ENCODE assay signal across 19 mouse cellular contexts in the genomic region with DNA sequence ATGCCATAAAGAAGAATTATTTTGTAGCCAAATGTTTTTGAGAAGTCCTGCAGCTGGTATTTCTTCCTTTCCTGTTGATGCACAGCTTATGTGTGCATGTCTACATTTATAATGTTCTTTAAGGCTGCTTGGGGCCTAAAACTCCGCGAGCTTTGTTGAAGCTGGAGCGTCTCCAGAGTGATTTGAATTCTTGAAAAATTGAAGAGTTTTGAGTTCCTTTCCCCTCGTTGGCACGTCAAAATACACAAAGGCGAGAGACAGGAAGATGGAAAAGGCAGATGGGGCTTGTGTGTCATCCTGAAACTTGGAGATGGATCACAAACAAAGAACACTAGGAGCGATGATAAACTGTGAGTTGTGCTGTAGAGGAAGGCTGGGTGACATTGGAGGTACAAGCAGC.
DNase-seq lines count a peak whose midpoint lies in the region; ATAC-seq and TF ChIP-seq lines count a peak whose summit lies in the region.
"Had no signal": no experiment of that assay in that cellular context is flagged by ENCODE, and none has a peak within 500 bp of the region (broad histone marks: within the 10 kb centered on the region; RNA-seq: fewer than 3 reads in every experiment).

No protein-coding gene starts in this region.

- no peak overlapping the region for H3K4me3 ChIP-seq in forebrain, postnatal 0 days (ENCODE audit: low read depth, low read length)
- H3K4me3 ChIP-seq in forebrain, embryonic 10.5 days: no peak overlapping the region
- H3K4me3 ChIP-seq in layer of hippocampus, adult 2 months: no peak overlapping the region
- no peak overlapping the region for H3K4me3 ChIP-seq in midbrain, postnatal 0 days (ENCODE audit: low read depth, low read length)
- H3K4me3 ChIP-seq: embryonic facial prominence, embryonic 10.5 days; embryonic facial prominence, embryonic 12.5 days; forebrain, embryonic 12.5 days had no signal

- WGBS in forebrain, postnatal 0 days: 61% methylated on average over 7 of the region's 7 CpGs
- 90% methylated on average over 7 of the region's 7 CpGs for WGBS in forebrain, embryonic 10.5 days
- 70% methylated on average over 7 of the region's 7 CpGs for WGBS in midbrain, postnatal 0 days

- H3K9me3 ChIP-seq in forebrain, postnatal 0 days (ENCODE audit: low read length): no peaks in the 10 kb centered on the region
- no peaks in the 10 kb centered on the region for H3K9me3 ChIP-seq in forebrain, embryonic 10.5 days
- no peaks in the 10 kb centered on the region for H3K9me3 ChIP-seq in midbrain, postnatal 0 days (ENCODE audit: low read length)
- H3K9me3 ChIP-seq: embryonic facial prominence, embryonic 10.5 days; embryonic facial prominence, embryonic 12.5 days; forebrain, embryonic 12.5 days had no signal

- H3K4me2 ChIP-seq in forebrain, postnatal 0 days (ENCODE audit: low read depth): no peak overlapping the region
- H3K4me2 ChIP-seq in midbrain, postnatal 0 days (ENCODE audit: low read depth, low read length, poor library complexity, severe bottlenecking): no peak overlapping the region
- H3K4me2 ChIP-seq: embryonic facial prominence, embryonic 12.5 days; forebrain, embryonic 12.5 days had no signal

- peak; percentile 58; the same call in 1 of the 2 replicates for ATAC-seq in forebrain, postnatal 0 days
- ATAC-seq in midbrain, postnatal 0 days (ENCODE audit: low FRiP score): no peak
- ATAC-seq: forebrain, embryonic 16.5 days had no signal

- H3K27ac ChIP-seq in forebrain, postnatal 0 days (ENCODE audit: low read depth, low read length): no peak overlapping the region
- H3K27ac ChIP-seq in forebrain, embryonic 10.5 days: no peak overlapping the region
- 0 out of 2 replicates have a peak overlapping the region, but pooled peaks have one; percentile 7 for H3K27ac ChIP-seq in layer of hippocampus, adult 2 months
- no peak overlapping the region for H3K27ac ChIP-seq in midbrain, postnatal 0 days (ENCODE audit: low read depth, low read length)
- H3K27ac ChIP-seq: embryonic facial prominence, embryonic 10.5 days; embryonic facial prominence, embryonic 12.5 days; forebrain, embryonic 12.5 days had no signal

- TF ChIP-seq CTCF in forebrain, postnatal 0 days (IDR thresholded peaks at IDR 0.05; ENCODE audit: low read depth): no peak
- TF ChIP-seq CTCF in layer of hippocampus, adult 2 months (conservative IDR thresholded peaks at IDR 0.05): no peak
- no peak for TF ChIP-seq CTCF in midbrain, postnatal 0 days (IDR thresholded peaks at IDR 0.05)

- peak; percentile 75 for DNase-seq in forebrain, postnatal 0 days
- DNase-seq in forebrain, embryonic 10.5 days (ENCODE audit: extremely low spot score, low spot score): no peak
- DNase-seq in layer of hippocampus, adult 2 months (ENCODE audit: low spot score in 2 of 2): peak in 1 of 2 experiments; percentile 71
- no peak for DNase-seq in layer of hippocampus, postnatal 10 days (ENCODE audit: low spot score in 2 of 2)
- peak; percentile 17 for DNase-seq in layer of hippocampus, adult 9-11 months
- DNase-seq in layer of hippocampus, adult 9-10 months (ENCODE audit: low spot score): no peak
- no peak for DNase-seq in midbrain, postnatal 0 days (ENCODE audit: low spot score)
- DNase-seq: adrenal gland, adult 2 months; adrenal gland, postnatal 10 days; adrenal gland, postnatal 25 days; cerebellum, adult 11-12 months; cerebellum, adult 2 months; cerebellum, adult 9-10 months; cerebellum, postnatal 10 days; cerebellum, postnatal 25 days had no signal

- no peaks in the 10 kb centered on the region for H3K4me1 ChIP-seq in forebrain, postnatal 0 days (ENCODE audit: insufficient read depth)
- H3K4me1 ChIP-seq in forebrain, embryonic 10.5 days: no peaks in the 10 kb centered on the region
- no peaks in the 10 kb centered on the region for H3K4me1 ChIP-seq in midbrain, postnatal 0 days (ENCODE audit: insufficient read depth, low read length)
- H3K4me1 ChIP-seq: embryonic facial prominence, embryonic 12.5 days; forebrain, embryonic 12.5 days had no signal

- H3K27me3 ChIP-seq in forebrain, postnatal 0 days (ENCODE audit: insufficient read depth, low read length): no peaks in the 10 kb centered on the region
- H3K27me3 ChIP-seq in forebrain, embryonic 10.5 days (ENCODE audit: poor library complexity, severe bottlenecking): no peaks in the 10 kb centered on the region
- no peaks in the 10 kb centered on the region for H3K27me3 ChIP-seq in midbrain, postnatal 0 days (ENCODE audit: insufficient read depth, low read length)
- H3K27me3 ChIP-seq: embryonic facial prominence, embryonic 12.5 days had no signal

- no peak overlapping the region for H3K9ac ChIP-seq in forebrain, postnatal 0 days
- no peak overlapping the region for H3K9ac ChIP-seq in midbrain, postnatal 0 days (replicated peaks; ENCODE audit: low read length, poor library complexity, severe bottlenecking)
- H3K9ac ChIP-seq: embryonic facial prominence, embryonic 12.5 days; forebrain, embryonic 12.5 days had no signal

- H3K36me3 ChIP-seq in forebrain, postnatal 0 days (ENCODE audit: insufficient read depth): no peaks in the 10 kb centered on the region
- H3K36me3 ChIP-seq in forebrain, embryonic 10.5 days (replicated peaks): no peaks in the 10 kb centered on the region
- no peaks in the 10 kb centered on the region for H3K36me3 ChIP-seq in midbrain, postnatal 0 days (ENCODE audit: insufficient read depth, low read length)
- H3K36me3 ChIP-seq: embryonic facial prominence, embryonic 10.5 days; embryonic facial prominence, embryonic 12.5 days; forebrain, embryonic 12.5 days had no signal

Comparison
In these comparisons a context has a peak if more than half of its experiments do, and no peak if none do; other contexts are left out.
1. DNase-seq: peak in forebrain, postnatal 0 days (single experiment) and layer of hippocampus, adult 9-11 months (single experiment); none in forebrain, embryonic 10.5 days (single experiment), layer of hippocampus, postnatal 10 days (0 of 2), layer of hippocampus, adult 9-10 months (single experiment) and midbrain, postnatal 0 days (single experiment).